Mouse (Mus musculus) retina, embryonic 14.5 days (tissue): ENCODE results near the gene Kcnab2.

Source experiments
- DNase-seq: peaks from one replicate; pipeline ENCODE4 v3.0.0-alpha.2; 2015; ENCODE audit warnings: low spot score

The Kcnab2 gene

GRCm38 (mm10) chr4:152385644-152386043 lies 92.0 kb downstream of the Kcnab2 start:
- DNase-seq = peak; percentile 38

DNA sequence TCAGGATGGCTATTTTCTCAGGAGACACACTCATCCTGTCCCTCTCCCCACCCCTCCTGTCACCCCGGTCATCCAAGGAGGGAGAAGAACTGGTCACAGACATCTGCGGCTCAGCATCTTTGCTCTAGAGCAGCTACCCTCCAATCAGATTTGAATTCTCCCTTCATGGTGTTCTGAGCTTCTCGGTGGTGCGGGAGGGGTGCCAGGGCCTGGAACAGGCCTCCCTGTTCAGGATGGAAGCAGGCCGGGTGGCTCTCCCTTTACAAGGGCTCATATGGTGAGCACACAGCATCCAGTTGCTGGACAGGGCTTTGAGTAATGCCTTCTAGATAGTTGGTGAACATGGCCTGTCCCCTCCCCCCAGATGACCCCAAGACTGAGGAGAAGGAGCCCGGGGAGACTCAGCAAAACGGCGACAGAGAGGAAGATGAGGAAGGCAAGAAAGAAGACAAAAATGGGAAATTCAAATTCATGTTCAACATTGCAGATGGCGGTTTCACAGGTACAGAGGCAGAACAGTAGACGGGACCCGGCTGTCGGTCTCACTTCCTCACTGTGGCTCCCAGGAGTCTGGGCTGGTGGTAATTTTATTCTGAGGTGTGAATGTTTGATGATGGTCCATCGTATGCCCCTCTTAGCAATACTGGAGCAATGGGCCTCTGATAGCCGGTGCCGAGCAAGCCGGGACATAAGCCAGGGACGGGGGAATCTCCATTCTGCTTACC lies 95.0 kb downstream of the Kcnab2 start:
- no peak for DNase-seq

DNA sequence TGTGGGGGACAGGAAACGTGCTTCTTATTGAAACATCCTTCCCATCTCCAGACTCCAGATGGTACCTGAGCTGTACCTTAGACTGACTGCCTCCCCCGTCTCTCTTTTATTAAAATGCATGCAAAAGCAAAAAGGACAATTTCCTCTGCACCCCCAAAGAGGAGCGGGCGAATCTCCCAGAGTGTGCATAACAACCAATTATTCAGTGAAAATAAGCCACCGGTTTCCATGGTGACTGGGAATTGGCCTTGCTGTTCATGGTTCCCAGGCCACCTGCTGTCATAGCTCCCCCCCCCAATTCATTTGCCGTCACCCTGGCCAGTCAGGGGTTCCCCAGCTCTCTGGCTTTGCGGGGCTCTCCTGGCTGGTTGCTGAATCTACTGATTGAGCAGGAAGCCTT lies 112.4 kb downstream of the Kcnab2 start:
- DNase-seq = no peak

GRCm38 (mm10) chr4:152362180-152362579 lies 115.5 kb downstream of the Kcnab2 start:
- no peak for DNase-seq

DNA sequence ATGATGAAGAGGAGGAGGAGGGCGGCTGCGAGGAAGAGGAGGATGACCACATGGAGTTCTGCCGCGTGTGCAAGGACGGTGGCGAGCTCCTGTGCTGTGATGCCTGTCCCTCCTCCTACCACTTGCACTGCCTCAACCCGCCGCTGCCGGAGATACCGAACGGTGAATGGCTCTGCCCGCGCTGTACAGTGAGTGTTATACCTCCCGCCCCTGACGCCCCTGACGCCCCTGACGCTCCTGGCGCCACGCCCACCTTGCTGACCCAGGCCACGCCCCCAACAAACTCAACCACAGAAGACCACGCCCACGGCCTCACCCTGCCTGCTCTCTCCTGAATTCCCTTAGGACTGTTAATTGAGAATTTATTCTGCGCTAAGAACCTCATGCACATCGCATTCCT lies 116.8 kb downstream of the Kcnab2 start:
- peak; percentile 80 for DNase-seq

DNA sequence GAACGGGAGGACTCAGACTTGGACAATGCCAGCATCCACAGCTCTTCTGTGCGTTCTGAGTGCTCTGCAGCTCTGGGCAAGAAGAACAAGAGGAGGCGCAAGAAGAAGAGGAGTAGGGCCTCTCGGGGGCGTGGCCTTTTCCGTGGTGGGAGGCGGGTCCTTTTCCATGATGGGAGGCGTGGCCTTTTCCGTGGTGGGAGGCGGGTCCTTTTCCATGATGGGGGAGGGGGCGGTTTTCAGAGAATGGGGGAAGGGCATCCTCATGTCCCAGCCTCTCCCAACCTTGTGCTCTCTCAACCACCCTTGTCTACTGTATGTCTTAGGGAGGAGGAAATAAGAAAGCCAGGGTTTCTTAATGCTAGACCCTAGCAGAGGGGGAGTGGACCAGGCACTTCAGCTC lies 118.0 kb downstream of the Kcnab2 start:
- no peak for DNase-seq

DNA sequence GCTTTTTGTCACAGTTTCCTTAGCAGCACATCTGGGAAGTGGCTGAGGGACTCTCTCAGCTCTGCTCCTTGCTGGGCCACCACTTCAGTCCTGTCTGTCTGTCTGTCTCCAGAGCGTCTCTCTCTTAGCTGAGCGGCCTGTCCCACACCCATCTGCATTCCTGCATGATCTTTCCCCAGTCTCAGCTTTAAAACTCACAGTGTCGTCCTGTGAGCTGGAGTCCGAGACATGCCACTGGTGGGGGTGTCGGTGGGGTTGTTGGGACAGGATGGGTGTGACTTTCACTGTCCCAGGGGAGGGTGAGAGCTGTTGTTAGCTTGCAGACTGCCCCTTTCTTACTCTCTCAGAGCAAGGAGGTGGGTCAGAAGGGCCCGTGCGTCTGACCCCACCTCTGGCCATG lies 122.0 kb downstream of the Kcnab2 start:
- DNase-seq = no peak

GRCm38 (mm10) chr4:152353886-152354637 lies 123.6 kb downstream of the Kcnab2 start:
- DNase-seq = no peak

DNA sequence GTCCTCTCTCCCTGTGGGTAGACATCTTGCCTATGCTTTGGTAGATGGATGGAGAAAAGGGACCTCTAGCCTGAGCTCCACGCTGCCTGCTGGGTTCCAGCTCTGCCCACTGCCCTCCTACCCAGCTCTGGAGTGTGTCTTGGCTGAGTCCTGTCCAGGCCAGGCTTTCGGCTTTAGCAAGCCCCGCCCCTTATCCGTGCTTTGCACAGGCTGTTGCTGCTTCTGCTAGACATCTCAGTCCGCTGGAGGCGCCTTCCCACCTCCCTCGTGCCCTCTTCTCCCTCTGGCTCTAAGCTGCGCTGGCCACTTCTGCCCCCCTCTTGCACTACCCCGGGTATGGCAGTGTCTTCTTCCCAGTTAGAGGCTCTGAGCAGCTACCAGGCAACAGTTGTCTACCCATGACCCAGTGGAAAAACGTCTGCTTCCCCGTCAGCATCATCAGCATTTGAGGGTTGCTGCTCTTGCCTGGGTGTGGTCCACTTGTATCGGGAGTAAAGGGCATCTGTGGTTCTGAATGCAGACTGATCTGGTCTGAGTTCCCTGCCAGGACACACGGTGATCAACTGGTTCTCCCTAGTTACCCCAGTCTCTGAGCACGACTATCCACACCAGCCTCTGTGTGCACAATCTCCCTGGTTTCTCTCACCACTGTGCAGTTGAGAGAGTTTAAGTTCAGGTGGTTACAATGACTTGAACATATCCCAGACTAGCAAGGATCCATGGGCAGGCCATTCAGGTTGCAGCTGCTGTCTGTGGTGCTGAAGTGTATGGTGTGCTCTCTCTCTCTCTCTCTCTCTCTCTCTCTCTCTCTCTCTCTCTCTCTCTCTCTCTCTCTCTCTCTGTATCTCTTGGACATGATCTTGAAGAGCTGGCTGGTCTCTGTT lies 126.0 kb downstream of the Kcnab2 start:
- peak; percentile 58 for DNase-seq

DNA sequence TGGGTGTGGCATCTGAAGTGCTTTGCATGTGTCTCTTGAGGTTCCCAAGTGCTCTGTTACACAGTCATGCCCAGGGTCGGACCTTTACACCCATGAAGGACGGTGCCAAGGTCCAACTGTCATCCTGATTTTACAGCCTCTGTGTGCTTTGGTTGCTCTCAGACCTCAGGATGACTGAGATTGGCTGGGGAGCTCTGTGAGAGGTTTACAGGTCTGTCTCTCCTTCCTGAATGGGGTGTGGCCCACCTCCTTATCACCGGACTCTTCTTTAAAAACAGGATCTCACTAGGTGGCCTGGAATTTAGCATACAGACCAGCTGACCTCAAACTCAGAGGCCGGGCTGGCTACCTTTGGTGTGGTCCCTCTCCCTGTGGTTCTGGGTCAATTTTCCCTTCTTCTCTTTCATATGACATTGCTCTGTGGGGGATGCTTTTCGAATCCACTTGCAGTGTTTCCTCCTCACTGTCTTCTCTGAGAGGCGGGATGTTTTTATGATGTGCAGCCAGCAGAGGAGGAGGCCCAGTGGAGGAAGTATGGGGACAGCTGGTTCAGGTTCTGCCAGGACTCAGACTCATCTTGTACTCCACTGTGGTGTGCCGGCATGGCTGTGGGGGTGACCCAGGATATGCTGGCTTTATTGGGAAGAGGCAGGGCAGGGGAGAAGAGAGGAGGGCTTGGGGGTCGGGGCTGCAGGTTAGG lies 126.8 kb downstream of the Kcnab2 start:
- DNase-seq = no peak

- peak; percentile 42 for DNase-seq
Measured at GRCm38 (mm10) chr4:152349837-152350381, 127.8 kb downstream of the Kcnab2 start.

DNA sequence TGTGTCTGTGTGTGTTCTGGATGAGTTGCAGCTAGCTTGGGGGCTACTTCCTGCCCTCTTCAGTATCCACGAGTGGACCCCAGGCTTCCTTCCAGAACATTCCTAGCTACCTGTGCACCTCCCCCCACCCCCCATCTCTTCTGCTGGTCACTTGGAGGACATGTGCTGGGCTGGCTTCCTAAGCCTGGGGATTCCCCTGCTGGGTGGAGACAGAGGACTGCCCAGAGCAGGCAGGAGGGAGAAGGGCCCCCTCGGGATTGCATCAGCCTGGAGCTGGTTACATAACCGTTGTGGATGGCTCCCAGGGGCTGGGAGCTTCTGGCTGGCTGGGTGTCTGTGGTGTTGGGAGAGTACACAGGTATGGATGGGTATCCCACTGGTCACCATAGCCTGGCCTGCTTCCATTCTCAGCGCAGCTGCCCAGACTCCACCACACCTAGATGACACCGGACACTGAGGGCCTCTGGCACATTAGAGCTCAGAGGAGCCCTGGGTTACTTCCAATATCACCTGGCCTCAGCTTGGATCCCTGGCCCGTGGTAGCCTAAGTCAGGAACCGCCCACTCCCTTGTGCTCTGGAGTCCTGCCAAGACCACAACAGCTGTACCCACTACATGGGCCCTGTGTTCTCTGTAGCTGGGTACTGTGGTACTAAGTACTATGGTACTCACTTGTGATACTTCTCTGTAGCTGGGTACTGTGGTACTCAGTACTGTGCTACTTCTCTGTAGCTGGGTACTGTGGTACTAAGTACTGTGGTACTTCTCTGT lies 132.4 kb downstream of the Kcnab2 start:
- DNase-seq = no peak

GRCm38 (mm10) chr4:152344651-152345050 lies 133.0 kb downstream of the Kcnab2 start:
- no peak for DNase-seq

- peak; percentile 76 for DNase-seq
Measured at GRCm38 (mm10) chr4:152343296-152343695, 134.4 kb downstream of the Kcnab2 start.
